Mouse (Mus musculus) embryonic facial prominence, embryonic 13.5 days (tissue): ENCODE data around the gene Fam122b. TPM values are rescaled to one million over a fixed set of nuclear protein-coding genes. Genes with fewer than 3 reads are reported as not detected.

ENCODE experiments used
- ATAC-seq: fragments of 200-750 bp; cut with Nextera tagmentation; 2 replicates; pipeline ENCODE4 v1.8.0; 2017; ENCODE audit warnings: low read depth; ENCODE audit not compliant: insufficient number of reproducible peaks, insufficient read depth, low FRiP score, low TSS enrichment
- H3K27ac ChIP-seq: fragments of 300-500 bp; sonication (generic); 2 replicates; pipeline ENCODE4 v1.5.1; 2015; ENCODE audit warnings: moderate library complexity, mild to moderate bottlenecking, inconsistent platforms
- H3K27me3 ChIP-seq: fragments of 300-500 bp; sonication (generic); 2 replicates; pipeline ENCODE4 v1.6.1; 2015; ENCODE audit warnings: mild to moderate bottlenecking, inconsistent platforms
- H3K36me3 ChIP-seq: fragments of 300-500 bp; sonication (generic); 2 replicates; pipeline ENCODE4 v1.6.1; 2015; ENCODE audit warnings: mild to moderate bottlenecking, inconsistent platforms
- H3K4me1 ChIP-seq: fragments of 300-500 bp; sonication (generic); 2 replicates; pipeline ENCODE4 v1.6.1; 2015; ENCODE audit warnings: inconsistent platforms
- H3K4me2 ChIP-seq: fragments of 300-500 bp; sonication (generic); 2 replicates; pipeline ENCODE4 v1.6.1; 2015; ENCODE audit warnings: moderate library complexity, mild to moderate bottlenecking, inconsistent platforms
- H3K4me3 ChIP-seq: fragments of 300-500 bp; sonication (generic); 2 replicates; pipeline ENCODE4 v1.5.1; 2015; ENCODE audit warnings: mild to moderate bottlenecking, inconsistent platforms
- H3K9ac ChIP-seq: fragments of 300-500 bp; sonication (generic); 2 replicates; pipeline ENCODE4 v1.6.1; 2015; ENCODE audit warnings: mild to moderate bottlenecking, inconsistent platforms
- H3K9me3 ChIP-seq: fragments of 300-500 bp; sonication (generic); 2 replicates; pipeline ENCODE4 v1.6.1; 2016; ENCODE audit warnings: inconsistent platforms
- WGBS: fragments of 180-500 bp; shearing (Covaris S2); methylation state at CpG from one replicate; pipeline ENCODE4 v1.1.7; 2015; ENCODE audit warnings: mixed read lengths; 5-methylcytosine and 5-hydroxymethylcytosine counted together
- polyA plus RNA-seq: library from polyadenylated mRNA; unstranded; fragments of >200 nt; fragmentation: Nextera tagmentation; extraction: Ambion mirVana; gene quantifications from 2 replicates; pipeline ENCODE4 v1.2.1, GENCODE M21; 2015

The Fam122b gene
- polyA plus RNA-seq, 1 experiment from 2014 or later: 9.1 TPM

DNA sequence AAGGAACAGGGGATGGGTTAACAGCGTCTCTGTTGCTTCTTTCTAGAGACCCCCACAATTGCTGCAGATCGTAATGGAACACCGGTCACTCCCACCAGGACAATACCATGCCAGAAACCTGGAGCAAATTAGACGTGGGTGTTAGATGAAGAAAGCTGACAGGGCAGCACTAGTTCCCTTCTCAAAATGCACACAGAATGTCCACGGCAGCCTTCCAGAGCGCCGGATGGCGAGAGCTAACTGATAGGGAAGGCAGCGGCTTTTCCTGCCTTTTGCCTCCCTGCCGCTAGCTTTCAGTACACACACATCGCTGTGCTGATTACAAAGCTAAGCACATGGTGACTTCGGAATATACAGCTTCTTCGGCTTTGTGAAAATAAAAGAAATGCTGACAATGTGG is 37.6 kb downstream of the Fam122b start:
- no peaks in the 10 kb centered on the region for H3K4me1 ChIP-seq
- H3K9ac ChIP-seq: peak overlapping the region; percentile 52; the same call in 1 of the 2 replicates
- H3K27me3 ChIP-seq: no peaks in the 10 kb centered on the region
- 28% methylated on average over 13 of the region's 13 CpGs for WGBS
- peak overlapping the region; percentile 54 for H3K4me2 ChIP-seq
- peak overlapping the region; percentile 51; the same call in 1 of the 2 replicates for H3K27ac ChIP-seq
- H3K36me3 ChIP-seq: no peaks in the 10 kb centered on the region
- ATAC-seq: no peak
- no peaks in the 10 kb centered on the region for H3K9me3 ChIP-seq
- H3K4me3 ChIP-seq: peak overlapping the region; percentile 30

DNA sequence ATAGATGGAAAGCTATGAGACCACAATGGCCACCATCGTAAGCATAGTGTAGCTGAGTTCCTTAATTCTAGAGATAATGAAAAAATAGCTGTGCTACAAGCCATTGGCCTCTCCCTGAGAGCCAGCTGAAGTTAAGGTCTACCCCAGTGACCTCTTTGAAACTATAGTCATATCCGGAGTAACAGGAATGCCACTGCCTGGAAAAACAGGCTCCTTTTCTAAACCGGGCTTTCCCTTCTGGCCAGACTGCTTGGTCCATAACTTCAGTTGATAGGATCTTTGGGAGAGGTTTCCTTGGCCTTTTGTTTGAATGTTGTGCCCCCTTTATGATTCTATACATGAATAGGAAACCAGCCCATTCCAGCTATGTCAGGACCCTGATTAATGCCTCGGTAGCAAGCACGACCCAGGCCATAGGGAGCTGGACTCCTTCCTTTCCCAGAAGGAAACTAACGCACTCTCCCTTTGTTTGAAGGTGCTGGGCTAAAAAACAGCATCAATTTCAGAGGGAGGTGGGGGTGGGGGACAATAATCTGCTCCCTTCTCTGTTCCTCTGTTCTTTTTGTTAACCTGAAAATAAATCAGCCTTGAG is 45.2 kb downstream of the Fam122b start:
- Histone ChIP-seq H3K4me2 (no peak overlapping the region), H3K36me3 (no peaks in the 10 kb centered on the region), H3K27me3 (no peaks in the 10 kb centered on the region), H3K4me1 (no peaks in the 10 kb centered on the region), H3K4me3 (no peak overlapping the region), H3K9me3 (no peaks in the 10 kb centered on the region), H3K9ac (no peak overlapping the region), H3K27ac (no peak overlapping the region)
- no peak for ATAC-seq
- WGBS: 60% methylated on average over 6 of the region's 6 CpGs

DNA sequence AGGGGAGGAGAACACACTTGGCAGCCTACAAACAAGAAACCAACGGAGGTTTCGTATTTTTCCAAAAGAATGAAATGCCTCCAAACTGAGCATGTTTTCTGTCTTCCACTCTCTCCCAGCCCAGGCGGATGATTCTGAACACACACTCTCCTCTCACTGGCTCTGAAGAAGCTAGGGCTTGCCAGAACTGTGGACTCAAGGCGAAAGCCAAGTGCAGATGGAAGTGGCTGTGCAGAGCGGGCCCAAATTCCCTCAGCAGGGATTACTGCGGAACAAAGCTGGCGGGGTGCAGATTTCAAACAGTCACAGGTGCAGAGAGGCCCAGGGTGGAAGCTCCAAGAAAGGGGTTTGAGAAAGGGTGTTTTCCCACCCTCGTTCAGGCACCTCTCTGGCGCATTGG is 48.8 kb downstream of the Fam122b start:
- no peak overlapping the region for H3K4me3 ChIP-seq
- no peak overlapping the region for H3K27ac ChIP-seq
- no peak overlapping the region for H3K9ac ChIP-seq
- H3K36me3 ChIP-seq: no peaks in the 10 kb centered on the region
- H3K4me2 ChIP-seq: no peak overlapping the region
- 71% methylated on average over 9 of the region's 9 CpGs for WGBS
- no peaks in the 10 kb centered on the region for H3K4me1 ChIP-seq
- no peaks in the 10 kb centered on the region for H3K27me3 ChIP-seq
- ATAC-seq: no peak
- no peaks in the 10 kb centered on the region for H3K9me3 ChIP-seq

DNA sequence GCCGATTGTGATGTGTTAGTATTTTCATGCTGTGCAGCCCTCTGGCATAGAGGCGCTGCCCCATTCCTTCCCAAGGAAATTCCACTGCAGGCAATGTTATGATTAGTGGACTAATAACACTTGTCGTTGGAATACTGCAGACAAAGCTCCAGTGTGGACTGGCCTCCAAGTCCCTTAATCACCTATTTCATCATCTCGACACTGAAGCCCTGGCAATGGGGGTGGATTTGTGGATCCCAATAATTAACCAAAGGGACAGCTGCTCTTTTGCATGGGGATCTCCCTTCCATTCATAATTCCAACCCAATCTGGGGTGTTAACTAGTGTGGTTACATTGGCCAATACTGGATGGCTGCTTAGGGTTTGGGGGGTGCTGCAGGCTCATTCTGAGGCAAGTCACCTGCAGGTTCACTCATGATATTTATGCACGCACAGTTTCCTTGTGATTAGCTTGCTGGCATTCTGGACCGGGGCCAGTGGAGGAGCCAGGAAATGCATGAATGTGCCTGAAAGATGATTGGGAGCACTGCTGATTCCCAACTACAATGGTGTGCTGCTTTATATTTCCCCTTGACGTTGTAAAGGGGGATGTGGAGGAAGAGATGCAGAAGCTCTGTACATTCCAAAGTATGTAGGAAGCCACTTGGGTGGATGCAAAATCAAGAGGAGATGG is 54.9 kb downstream of the Fam122b start:
- Histone ChIP-seq H3K9ac (no peak overlapping the region), H3K4me2 (no peak overlapping the region), H3K36me3 (no peaks in the 10 kb centered on the region), H3K27ac (no peak overlapping the region), H3K27me3 (no peaks in the 10 kb centered on the region), H3K9me3 (no peaks in the 10 kb centered on the region), H3K4me3 (no peak overlapping the region), H3K4me1 (peaks cover 3% of the 10 kb centered on the region; the same call in 1 of the 2 replicates)
- 63% methylated on average over 7 of the region's 7 CpGs for WGBS
- ATAC-seq: no peak

DNA sequence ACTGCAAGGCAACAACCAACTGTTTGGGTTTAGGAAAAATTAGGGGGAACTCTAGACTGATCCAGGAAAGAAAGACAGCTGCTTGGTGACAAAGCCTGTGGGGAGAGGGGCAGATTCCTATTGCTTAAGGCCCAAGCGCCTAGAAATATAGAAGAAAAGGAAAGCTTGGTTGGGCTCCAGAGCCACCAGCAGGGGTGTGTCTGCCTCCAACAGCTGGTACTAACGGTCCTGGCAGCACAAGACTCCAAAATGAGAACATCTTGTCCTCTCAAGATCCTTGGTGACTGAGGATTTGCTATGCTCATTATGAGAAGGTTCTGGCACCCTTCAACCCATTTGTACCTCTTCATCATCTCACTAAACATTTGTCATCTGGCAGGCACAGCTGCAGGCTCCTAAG is 55.8 kb downstream of the Fam122b start:
- no peaks in the 10 kb centered on the region for H3K9me3 ChIP-seq
- no peak overlapping the region for H3K4me2 ChIP-seq
- H3K4me1 ChIP-seq: peaks cover 3% of the 10 kb centered on the region; the same call in 1 of the 2 replicates
- H3K4me3 ChIP-seq: no peak overlapping the region
- H3K27ac ChIP-seq: no peak overlapping the region
- WGBS: 74% methylated on average over 2 of the region's 2 CpGs
- H3K9ac ChIP-seq: no peak overlapping the region
- no peaks in the 10 kb centered on the region for H3K27me3 ChIP-seq
- no peak for ATAC-seq
- H3K36me3 ChIP-seq: no peaks in the 10 kb centered on the region

DNA sequence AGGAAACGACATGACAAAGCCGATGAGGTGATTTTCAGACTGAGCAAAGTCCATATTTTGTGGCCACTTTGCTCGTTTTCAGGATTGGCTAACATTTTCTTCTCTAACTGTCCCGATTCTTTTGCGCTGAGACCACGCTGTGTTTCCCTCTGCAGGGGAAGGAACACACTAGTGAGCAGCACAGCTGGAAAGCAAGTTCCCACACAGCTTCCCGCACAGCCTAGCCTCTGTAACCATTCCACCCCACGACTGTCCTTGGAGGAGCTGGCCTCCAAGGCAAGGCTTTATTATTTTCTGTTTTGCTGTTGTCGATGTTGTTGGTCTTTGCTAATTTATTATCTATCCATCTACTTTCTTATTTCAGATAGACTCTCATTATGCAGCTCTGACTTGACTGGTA is 57.1 kb downstream of the Fam122b start:
- no peaks in the 10 kb centered on the region for H3K9me3 ChIP-seq
- H3K27me3 ChIP-seq: no peaks in the 10 kb centered on the region
- H3K4me3 ChIP-seq: no peak overlapping the region
- H3K36me3 ChIP-seq: no peaks in the 10 kb centered on the region
- H3K27ac ChIP-seq: peak overlapping the region; percentile 64
- no peak overlapping the region for H3K4me2 ChIP-seq
- 65% methylated on average over 9 of the region's 9 CpGs for WGBS
- ATAC-seq: no peak
- H3K9ac ChIP-seq: no peak overlapping the region
- peaks cover 3% of the 10 kb centered on the region; the same call in 1 of the 2 replicates for H3K4me1 ChIP-seq

DNA sequence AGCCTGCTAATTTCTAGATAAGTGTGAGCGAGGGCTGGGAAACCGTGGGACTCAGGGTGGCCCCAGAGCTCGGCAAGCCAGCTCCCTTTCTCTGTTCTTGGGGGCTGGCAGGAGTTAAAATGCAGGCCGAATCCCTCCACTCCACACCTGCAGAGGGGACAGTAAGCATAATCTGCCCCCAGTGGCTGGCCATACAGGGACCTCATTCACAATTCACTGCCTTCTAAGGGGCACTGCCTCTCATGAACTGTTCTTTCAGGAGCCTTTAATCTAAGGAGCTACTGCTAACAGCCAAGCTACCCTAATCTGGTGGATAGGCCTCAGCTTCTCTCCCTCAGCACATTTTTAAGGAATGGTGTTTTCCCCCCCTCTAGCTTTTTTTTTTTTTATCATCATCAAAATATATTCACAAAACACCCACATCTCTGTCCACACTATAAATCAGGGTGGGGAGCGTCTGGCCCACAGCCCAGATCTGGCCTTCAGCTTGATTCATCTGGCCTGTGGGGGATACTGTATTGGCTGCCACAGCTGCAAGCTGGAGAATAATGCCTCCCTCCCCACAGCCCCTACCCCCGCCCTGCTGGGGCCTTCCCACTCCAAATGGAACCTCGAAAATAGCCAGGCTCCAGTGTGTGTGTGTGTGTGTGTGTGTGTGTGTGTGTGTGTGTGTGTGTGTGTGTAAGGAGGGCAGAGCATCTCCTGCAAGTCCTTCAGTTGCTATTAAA is 57.7 kb downstream of the Fam122b start:
- Histone ChIP-seq H3K9ac (no peak overlapping the region), H3K9me3 (no peaks in the 10 kb centered on the region), H3K4me1 (peaks cover 3% of the 10 kb centered on the region; the same call in 1 of the 2 replicates), H3K36me3 (no peaks in the 10 kb centered on the region), H3K27ac (peak overlapping the region; percentile 80), H3K4me3 (no peak overlapping the region), H3K27me3 (no peaks in the 10 kb centered on the region), H3K4me2 (no peak overlapping the region)
- ATAC-seq: no peak
- 60% methylated on average over 7 of the region's 7 CpGs for WGBS

DNA sequence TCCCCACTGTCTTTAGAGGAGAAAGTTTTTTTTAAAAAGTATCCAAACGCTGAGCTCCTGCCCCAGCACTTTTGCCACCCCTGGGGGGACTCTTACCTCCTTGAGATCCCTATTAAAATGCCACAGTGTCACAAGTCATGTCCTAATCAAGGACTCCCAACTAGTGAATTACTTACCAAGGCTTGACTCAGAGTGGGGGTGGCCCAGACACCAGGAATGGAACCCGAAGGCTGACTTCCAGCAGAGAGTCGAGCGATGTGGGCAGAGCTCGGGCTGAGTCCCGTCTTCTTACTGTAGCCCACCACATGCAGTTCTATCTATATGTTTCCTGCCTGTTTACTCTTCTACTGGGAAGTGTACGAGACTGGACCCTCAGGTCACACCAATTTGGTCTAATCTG is 60.2 kb downstream of the Fam122b start:
- no peaks in the 10 kb centered on the region for H3K9me3 ChIP-seq
- no peak overlapping the region for H3K4me3 ChIP-seq
- 60% methylated on average over 7 of the region's 7 CpGs for WGBS
- H3K27ac ChIP-seq: no peak overlapping the region
- H3K36me3 ChIP-seq: no peaks in the 10 kb centered on the region
- H3K4me2 ChIP-seq: no peak overlapping the region
- H3K4me1 ChIP-seq: peaks cover 3% of the 10 kb centered on the region; the same call in 1 of the 2 replicates
- no peak overlapping the region for H3K9ac ChIP-seq
- H3K27me3 ChIP-seq: no peaks in the 10 kb centered on the region
- ATAC-seq: no peak

DNA sequence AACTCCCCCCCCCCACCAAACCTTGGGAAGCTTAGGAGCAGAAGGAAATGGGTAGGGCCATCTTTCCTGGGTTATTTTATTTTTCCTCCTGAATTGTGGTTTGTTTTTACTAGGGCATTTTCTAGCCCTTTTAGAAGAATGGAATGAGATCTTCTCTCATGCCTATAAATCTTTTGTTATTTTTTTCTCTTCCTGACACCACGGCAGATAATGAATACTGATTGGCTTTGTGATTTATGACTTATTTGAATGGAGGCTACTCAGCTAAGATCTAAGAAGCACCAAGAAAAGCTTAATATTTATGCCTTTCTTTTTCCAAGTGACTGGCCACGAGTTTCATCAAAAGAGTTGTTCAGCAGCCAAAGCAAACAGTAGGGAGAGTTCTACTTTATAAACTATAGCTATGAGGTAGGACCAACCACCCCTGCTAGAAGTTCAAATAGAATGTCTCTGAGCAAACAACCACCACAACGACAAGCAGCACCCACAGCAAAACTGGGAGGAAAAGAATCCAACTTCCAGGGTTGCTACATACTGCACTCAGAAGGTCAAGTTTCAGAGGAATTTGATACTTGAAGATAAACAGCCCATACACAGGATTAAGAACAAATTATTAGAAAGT is 64.8 kb downstream of the Fam122b start:
- H3K9ac ChIP-seq: no peak overlapping the region
- no peak overlapping the region for H3K4me3 ChIP-seq
- H3K36me3 ChIP-seq: no peaks in the 10 kb centered on the region
- H3K4me1 ChIP-seq: no peaks in the 10 kb centered on the region
- H3K27me3 ChIP-seq: no peaks in the 10 kb centered on the region
- no peak for ATAC-seq
- WGBS: 59% methylated on average over 3 of the region's 3 CpGs
- no peak overlapping the region for H3K27ac ChIP-seq
- no peaks in the 10 kb centered on the region for H3K9me3 ChIP-seq
- no peak overlapping the region for H3K4me2 ChIP-seq

DNA sequence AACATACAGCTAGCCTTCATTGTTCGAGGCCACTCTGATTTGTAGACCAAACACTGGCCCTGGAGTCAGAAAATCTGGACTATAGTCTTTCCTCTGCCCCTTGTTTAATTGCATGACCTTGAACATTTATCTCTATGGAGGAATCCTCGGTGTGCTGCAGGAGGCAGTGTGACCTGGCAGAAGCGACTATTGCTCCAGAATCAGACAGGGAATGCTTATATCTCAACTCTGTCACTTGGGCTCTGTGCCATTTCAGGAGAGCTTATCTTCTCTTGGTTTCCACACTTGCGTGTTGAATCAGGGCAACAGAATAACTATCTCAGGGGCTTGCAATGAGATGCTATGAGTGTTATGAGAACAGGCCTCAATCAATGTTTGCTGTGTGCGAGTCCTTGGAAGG is 68.0 kb downstream of the Fam122b start:
- Histone ChIP-seq H3K9me3 (no peaks in the 10 kb centered on the region), H3K4me3 (no peak overlapping the region), H3K27ac (no peak overlapping the region), H3K27me3 (no peaks in the 10 kb centered on the region), H3K4me1 (no peaks in the 10 kb centered on the region), H3K36me3 (no peaks in the 10 kb centered on the region), H3K4me2 (no peak overlapping the region), H3K9ac (no peak overlapping the region)
- no peak for ATAC-seq
- WGBS: 84% methylated on average over 5 of the region's 5 CpGs

DNA sequence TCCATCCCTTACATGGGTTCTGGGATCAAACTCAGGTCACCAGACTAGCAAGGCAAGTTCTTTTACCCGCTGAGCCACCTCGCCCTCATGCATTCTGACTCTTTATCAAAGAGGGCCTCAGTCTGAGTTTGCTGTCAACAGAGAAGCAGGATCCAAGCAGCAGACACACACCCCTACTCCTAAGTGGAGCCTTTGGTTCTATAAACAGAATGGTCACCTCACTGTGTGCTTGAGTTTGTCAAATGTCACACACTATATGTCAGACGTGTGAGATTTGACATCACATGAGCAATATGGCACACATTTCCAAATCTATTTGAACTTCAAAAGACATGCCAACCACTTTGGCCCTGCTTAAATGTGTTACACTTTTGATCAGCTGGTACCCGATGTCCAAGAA is 71.9 kb downstream of the Fam122b start:
- no peak overlapping the region for H3K9ac ChIP-seq
- ATAC-seq: no peak
- no peaks in the 10 kb centered on the region for H3K27me3 ChIP-seq
- H3K27ac ChIP-seq: no peak overlapping the region
- no peak overlapping the region for H3K4me3 ChIP-seq
- H3K4me2 ChIP-seq: no peak overlapping the region
- H3K4me1 ChIP-seq: no peaks in the 10 kb centered on the region
- WGBS: 79% methylated on average over 4 of the region's 4 CpGs
- H3K36me3 ChIP-seq: no peaks in the 10 kb centered on the region
- H3K9me3 ChIP-seq: no peaks in the 10 kb centered on the region
